ENCODE assay signal across 15 mouse cellular contexts in genomic region chr2:166116278-166116608, GRCm38 (mm10). TPM values are rescaled to one million over a fixed set of nuclear protein-coding genes. Genes with fewer than 3 reads are reported as not detected.
A peak's percentile ranks its signal among the peaks of the same experiment; 100 is the strongest.
DNase-seq lines count a peak whose midpoint lies in the region; ATAC-seq and TF ChIP-seq lines count a peak whose summit lies in the region.
"Had no signal": no experiment of that assay in that cellular context is flagged by ENCODE, and none has a peak within 500 bp of the region (broad histone marks: within the 10 kb centered on the region; RNA-seq: fewer than 3 reads in every experiment).

No protein-coding gene starts in this region.

- no peak for TF ChIP-seq RAD21 in CH12.LX (IDR thresholded peaks at IDR 0.05; ENCODE audit: low read depth, low read length)

- peak; percentile 65 for ATAC-seq in kidney, postnatal 0 days (replicated peaks; ENCODE audit: low FRiP score, low read depth)
- no peak for ATAC-seq in forebrain, embryonic 15.5 days (replicated peaks)
- ATAC-seq: forebrain, embryonic 13.5 days had no signal

- H3K9me3 ChIP-seq in kidney, postnatal 0 days (replicated peaks; ENCODE audit: low read length): no peaks in the 10 kb centered on the region
- no peaks in the 10 kb centered on the region for H3K9me3 ChIP-seq in CH12.LX (replicated peaks; ENCODE audit: low read length)
- no peaks in the 10 kb centered on the region for H3K9me3 ChIP-seq in forebrain, embryonic 15.5 days
- H3K9me3 ChIP-seq: forebrain, embryonic 13.5 days; heart, embryonic 15.5 days; hindbrain, embryonic 10.5 days had no signal

- no peaks in the 10 kb centered on the region for H3K36me3 ChIP-seq in heart, adult 2 months (ENCODE audit: control insufficient read depth, insufficient read depth, low read length)
- H3K36me3 ChIP-seq in kidney, postnatal 0 days (ENCODE audit: insufficient read depth, low read length): no peaks in the 10 kb centered on the region
- H3K36me3 ChIP-seq in CH12.LX (replicated peaks in 1 of 2; ENCODE audit: control insufficient read depth in 1 of 2, insufficient read depth in 1 of 2, low read length in 1 of 2): no peaks in the 10 kb centered on the region
- no peaks in the 10 kb centered on the region for H3K36me3 ChIP-seq in forebrain, embryonic 15.5 days

- no peak for TF ChIP-seq EP300 in heart, adult 2 months (IDR thresholded peaks at IDR 0.05; ENCODE audit: insufficient read depth, low read depth, low read length)
- no peak for TF ChIP-seq EP300 in CH12.LX (IDR thresholded peaks at IDR 0.05; ENCODE audit: low read length)

- in situ Hi-C loops in CH12.LX (cut with MboI; ENCODE audit: low pct_ligation_motif_present, low pct_unique_long_range_greater_than_20kb, low sequenced_read_pairs): no loop called here

- intact Hi-C loops in heart, adult 2 months (cut with DNase I): no loop called here
- intact Hi-C loops in heart, postnatal 14 days (cut with DNase I): no loop called here

- no peak overlapping the region for H3K4me3 ChIP-seq in heart, adult 2 months
- H3K4me3 ChIP-seq in kidney, postnatal 0 days (replicated peaks; ENCODE audit: low read depth, low read length): no peak overlapping the region
- no peak overlapping the region for H3K4me3 ChIP-seq in CH12.LX (replicated peaks in 1 of 3; ENCODE audit: low read depth in 2 of 3, low read length in 2 of 3, poor library complexity in 1 of 3)
- H3K4me3 ChIP-seq in brown adipose tissue, adult 24 weeks (ENCODE audit: insufficient read depth, low read depth, low read length): no peak overlapping the region
- H3K4me3 ChIP-seq in forebrain, embryonic 15.5 days: no peak overlapping the region
- H3K4me3 ChIP-seq: forebrain, embryonic 13.5 days; heart, embryonic 15.5 days; hindbrain, embryonic 10.5 days had no signal

- TF ChIP-seq CTCF in heart, adult 2 months (IDR thresholded peaks at IDR 0.05): no peak
- TF ChIP-seq CTCF in kidney, postnatal 0 days (IDR thresholded peaks at IDR 0.05; ENCODE audit: low read depth): no peak
- no peak for TF ChIP-seq CTCF in CH12.LX (conservative IDR thresholded peaks at IDR 0.05 in 1 of 2, IDR thresholded peaks at IDR 0.05 in 1 of 2; ENCODE audit: low read depth in 2 of 2, low read length in 2 of 2)

- no peaks in the 10 kb centered on the region for H3K27me3 ChIP-seq in heart, adult 2 months (ENCODE audit: control insufficient read depth, insufficient read depth, low read length)
- H3K27me3 ChIP-seq in kidney, postnatal 0 days (ENCODE audit: insufficient read depth, low read length): no peaks in the 10 kb centered on the region
- H3K27me3 ChIP-seq in CH12.LX (replicated peaks): peaks cover 16% of the 10 kb centered on the region
- H3K27me3 ChIP-seq in forebrain, embryonic 15.5 days: no peaks in the 10 kb centered on the region
- H3K27me3 ChIP-seq: forebrain, embryonic 13.5 days; heart, embryonic 15.5 days had no signal

- H3K27ac ChIP-seq in heart, adult 2 months: peak overlapping the region; percentile 55
- H3K27ac ChIP-seq in kidney, postnatal 0 days: peak overlapping the region; percentile 31; the same call in 1 of the 2 replicates
- no peak overlapping the region for H3K27ac ChIP-seq in CH12.LX (ENCODE audit: insufficient read depth, low read depth)
- peak overlapping the region; percentile 39 for H3K27ac ChIP-seq in brown adipose tissue, adult 24 weeks (replicated peaks; ENCODE audit: low read depth, low read length)
- H3K27ac ChIP-seq in forebrain, embryonic 15.5 days (replicated peaks): no peak overlapping the region
- H3K27ac ChIP-seq: forebrain, embryonic 13.5 days; heart, embryonic 15.5 days; hindbrain, embryonic 10.5 days; hindbrain, embryonic 14.5 days had no signal

- 0 out of 2 replicates have a peak, but pooled peaks have one; percentile 8 for TF ChIP-seq POLR2A in heart, adult 2 months (IDR thresholded peaks at IDR 0.05; ENCODE audit: insufficient read depth, low read depth, low read length)
- no peak for TF ChIP-seq POLR2A in CH12.LX (IDR thresholded peaks at IDR 0.05; ENCODE audit: low read depth, low read length)

- 64% methylated on average over 7 of the region's 7 CpGs for WGBS in heart, adult 2 months
- WGBS in kidney, postnatal 0 days: 45% methylated on average over 7 of the region's 7 CpGs
- WGBS in forebrain, embryonic 15.5 days: 93% methylated on average over 7 of the region's 7 CpGs

- H3K4me2 ChIP-seq in kidney, postnatal 0 days (ENCODE audit: low read length): no peak overlapping the region; the same call in 1 of the 2 replicates
- H3K4me2 ChIP-seq in CH12.LX (ENCODE audit: insufficient read depth, low read depth, poor library complexity, severe bottlenecking): no peak overlapping the region
- no peak overlapping the region for H3K4me2 ChIP-seq in forebrain, embryonic 15.5 days (replicated peaks)
- H3K4me2 ChIP-seq: forebrain, embryonic 13.5 days; heart, embryonic 11.5 days; heart, embryonic 15.5 days; hindbrain, embryonic 14.5 days had no signal

- no peak overlapping the region for H3K9ac ChIP-seq in heart, adult 2 months (ENCODE audit: low read depth, low read length)
- no peak overlapping the region for H3K9ac ChIP-seq in kidney, postnatal 0 days (ENCODE audit: low read depth, low read length)
- H3K9ac ChIP-seq in CH12.LX (ENCODE audit: insufficient read depth, low read depth): no peak overlapping the region
- H3K9ac ChIP-seq in forebrain, embryonic 15.5 days (replicated peaks): no peak overlapping the region
- H3K9ac ChIP-seq: forebrain, embryonic 13.5 days; heart, embryonic 15.5 days; hindbrain, embryonic 14.5 days had no signal

- no peak for DNase-seq in heart, adult 2 months
- no peak for DNase-seq in heart, postnatal 14 days
- peak; percentile 88 for DNase-seq in kidney, postnatal 0 days (ENCODE audit: low spot score)
- DNase-seq in kidney, adult 11 months: no peak
- no peak for DNase-seq in CH12.LX (ENCODE audit: extremely low read depth)
- DNase-seq: cerebellum, adult 11 months; cerebellum, adult 9-10 months; cerebellum, postnatal 25 days had no signal

- no peaks in the 10 kb centered on the region for H3K79me2 ChIP-seq in heart, adult 2 months (replicated peaks; ENCODE audit: control insufficient read depth, insufficient read depth, low read length)
- no peaks in the 10 kb centered on the region for H3K79me2 ChIP-seq in CH12.LX (replicated peaks; ENCODE audit: control insufficient read depth, extremely low read depth, insufficient read depth, poor library complexity, severe bottlenecking)

- peaks cover 2% of the 10 kb centered on the region; the same call in 1 of the 2 replicates for H3K4me1 ChIP-seq in heart, adult 2 months (ENCODE audit: control insufficient read depth, insufficient read depth, low read length)
- peaks cover 5% of the 10 kb centered on the region; the same call in 1 of the 2 replicates for H3K4me1 ChIP-seq in kidney, postnatal 0 days (replicated peaks; ENCODE audit: insufficient read depth, low read length)
- H3K4me1 ChIP-seq in CH12.LX (ENCODE audit: control insufficient read depth in 1 of 2, insufficient read depth in 2 of 2): peaks cover 7 to 14% of the 10 kb centered on the region in 2 experiments
- peaks cover 26% of the 10 kb centered on the region for H3K4me1 ChIP-seq in brown adipose tissue, adult 24 weeks (ENCODE audit: control insufficient read depth, insufficient read depth, insufficient read length, low read length)
- no peaks in the 10 kb centered on the region for H3K4me1 ChIP-seq in forebrain, embryonic 15.5 days

- dilution Hi-C loops in CH12.LX (cut with MboI; ENCODE audit: extremely low pct_ligation_motif_present, extremely low pct_unique_long_range_greater_than_20kb, low sequenced_read_pairs): no loop called here

TF ChIP-seq in CH12.LX, 34 proteins besides CTCF, POLR2A, EP300 and RAD21:
- 0 out of 2 replicates have a peak, but pooled peaks have one; percentile 6 for TF ChIP-seq BHLHE40 (IDR thresholded peaks at IDR 0.05; ENCODE audit: low read depth, low read length)
- no peak for TF ChIP-seq E2F4 (IDR thresholded peaks at IDR 0.05; ENCODE audit: insufficient replicate concordance, low read depth, low read length)

RNA-seq across cellular contexts. Expression of gene Sulf2, which starts 39.2 kb away (rescaled TPM):
- 10 to 100 TPM; 38.5 to 43.9 TPM for total RNA-seq in heart, adult 2 months (2021)
- 51.0 and 75.1 TPM in 2 replicates for polyA plus RNA-seq in heart, adult 2 months (2012; rRNA removed)
- 10 to 100 TPM; 59.3 to 60.7 TPM for total RNA-seq in heart, postnatal 14 days (2021)
- polyA plus RNA-seq in kidney, postnatal 0 days (2015; fragmentation: Nextera tagmentation; extraction: Ambion mirVana): 43.6 and 45.1 TPM in 2 replicates
- total RNA-seq in CH12.LX (2012; rRNA removed): not detected in 2 replicates
- total RNA-seq in CH12.LX (2014; rRNA removed): not detected in 2 replicates
- polyA plus RNA-seq in CH12.LX (2012; ENCODE audit: insufficient read length, low read depth): not detected in 2 replicates
- polyA plus RNA-seq in brown adipose tissue, adult 24 weeks (2012; ENCODE audit: insufficient read depth, insufficient read length, missing spikeins): 40.8 and 47.5 TPM in 2 replicates
- 30.3 and 36.0 TPM in 2 replicates for polyA plus RNA-seq in forebrain, embryonic 15.5 days (2015; fragmentation: Nextera tagmentation; extraction: Ambion mirVana)

Comparison
In these comparisons a context has a peak if more than half of its experiments do, and no peak if none do; other contexts are left out.
1. H3K27ac ChIP-seq: peak in heart, adult 2 months (single experiment), kidney, postnatal 0 days (single experiment) and brown adipose tissue, adult 24 weeks (single experiment); none in CH12.LX (single experiment) and forebrain, embryonic 15.5 days (single experiment).
2. RNA of gene Sulf2, which starts 39.2 kb away (polyA plus RNA-seq): 51.0 to 75.1 TPM in heart, adult 2 months, 43.6 to 45.1 TPM in kidney, postnatal 0 days, 40.8 to 47.5 TPM in brown adipose tissue, adult 24 weeks and 30.3 to 36.0 TPM in forebrain, embryonic 15.5 days; not detected in CH12.LX; every median in the first group is over 10 times any median in the second.